Mouse (Mus musculus) ES-E14 (cell line): ENCODE measurements at regions not wholly inside any gene's neighbourhood (a gene's known extent, or its start where the extent isn't known, plus 50 kb on each side); places are given as distances from the start of the nearest gene placed in this dataset.

ENCODE experiments used
- CHD2 ChIP-seq: IDR thresholded peaks from 2 replicates; pipeline ENCODE4 v1.6.1; 2014; ENCODE audit warnings: mild to moderate bottlenecking, low read depth, low read length, inconsistent platforms
- HCFC1 ChIP-seq: IDR thresholded peaks from 2 replicates; pipeline ENCODE4 v1.6.1; 2012; ENCODE audit warnings: low read length, inconsistent platforms, borderline replicate concordance; ENCODE audit not compliant: insufficient read depth
- MAFK ChIP-seq: IDR thresholded peaks from 2 replicates; pipeline ENCODE4 v1.6.1; 2014; ENCODE audit warnings: mild to moderate bottlenecking, low read depth, low read length, inconsistent platforms; ENCODE audit not compliant: insufficient read depth
- ZC3H11A ChIP-seq: IDR thresholded peaks from 2 replicates; pipeline ENCODE4 v1.6.1; 2012; ENCODE audit warnings: low read depth, mild to moderate bottlenecking, inconsistent platforms, low read length, borderline replicate concordance
- ZNF384 ChIP-seq: IDR thresholded peaks from 2 replicates; pipeline ENCODE4 v1.6.1; 2012; ENCODE audit warnings: low read depth, low read length, inconsistent platforms

DNA sequence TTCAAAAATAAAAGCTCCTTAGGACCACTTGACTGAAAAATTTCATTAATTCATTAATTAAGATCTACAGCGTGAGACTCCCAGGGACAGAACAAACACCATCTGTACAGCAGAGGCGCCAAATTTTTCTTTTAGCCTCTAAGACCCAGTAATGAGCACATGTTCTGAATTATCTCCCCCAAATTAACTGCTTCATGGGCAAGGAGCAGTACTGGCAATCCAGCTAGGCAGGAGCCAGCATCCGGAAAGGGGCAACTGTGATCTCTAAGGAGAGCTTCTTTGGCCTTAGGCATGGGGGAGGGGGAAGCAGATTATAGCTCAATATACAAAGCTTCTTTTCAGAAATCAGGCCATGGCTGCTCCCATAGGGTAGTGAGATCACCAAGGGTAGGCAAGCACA lies 278.2 kb upstream of the Castor2 start:
- TF ChIP-seq HCFC1 (no peak), ZC3H11A (no peak), ZNF384 (no peak), CHD2 (no peak), MAFK (no peak)
